Mouse (Mus musculus) small intestine, adult 2 months (tissue): ENCODE measurements at regions not wholly inside any gene's neighbourhood (a gene's known extent, or its start where the extent isn't known, plus 50 kb on each side); places are given as distances from the start of the nearest gene placed in this dataset.

Experiments
- CTCF ChIP-seq: fragments of 200-500 bp; IDR thresholded peaks from 2 replicates; pipeline ENCODE4 v1.5.1; 2012; ENCODE audit warnings: low read depth, mild to moderate bottlenecking, control low read depth, inconsistent platforms, low read length, moderate library complexity, mixed read lengths; ENCODE audit not compliant: insufficient replicate concordance, insufficient read length; ENCODE audit errors: extremely low read depth
- POLR2A ChIP-seq: fragments of 200-500 bp; IDR thresholded peaks from 2 replicates; pipeline ENCODE4 v1.6.1; 2012; ENCODE audit warnings: low read depth, mild to moderate bottlenecking, control low read depth, inconsistent platforms, low read length, moderate library complexity

DNA sequence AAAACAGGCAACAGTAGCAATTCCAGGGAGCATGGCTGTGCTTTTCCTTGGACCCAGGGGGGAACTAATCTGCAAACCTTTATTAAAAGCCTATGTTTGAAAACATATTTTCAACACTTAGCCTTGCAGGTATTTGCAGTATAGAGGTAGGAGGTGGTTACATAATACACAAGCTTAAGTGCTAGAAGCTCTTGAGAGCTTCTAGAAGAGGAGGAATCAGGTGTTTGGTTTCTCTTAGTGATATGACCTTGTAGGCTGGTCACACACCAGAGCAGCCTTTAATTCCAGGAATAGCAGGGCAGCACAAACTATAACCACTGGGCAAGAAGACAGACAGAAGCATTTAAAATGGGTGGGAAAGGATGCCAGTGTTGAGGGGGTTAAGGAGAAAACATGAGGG is 201.7 kb upstream of the Nt5c1b start:
- TF ChIP-seq CTCF, result no peak
- TF ChIP-seq POLR2A, result no peak
